Mouse (Mus musculus): ENCODE results near the gene Ahcy. TPM values are rescaled to one million over a fixed set of nuclear protein-coding genes. Genes with fewer than 3 reads are reported as not detected.

Ahcy gene
- polyA plus RNA-seq, 1 experiment, result 127 TPM

DNA sequence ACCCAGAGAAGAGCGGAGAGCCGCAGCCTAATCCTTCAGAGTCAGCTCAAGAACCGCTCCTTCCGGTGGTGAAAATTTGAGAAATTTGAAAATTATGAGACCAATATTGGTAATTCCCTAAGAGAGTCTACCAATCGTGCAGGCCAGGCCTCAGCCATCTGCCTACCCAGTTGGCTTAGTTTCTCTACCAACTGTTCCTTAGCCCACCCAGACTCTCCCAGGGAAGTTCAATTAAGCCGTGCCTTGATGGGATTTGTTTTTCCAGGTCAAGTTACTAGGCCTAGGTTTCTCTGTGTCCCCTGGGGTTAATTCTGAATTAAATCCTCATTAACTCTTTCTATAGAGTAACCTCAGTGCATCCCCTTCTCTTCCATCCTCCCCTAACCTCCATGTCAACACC, 61.3 kb downstream of the Ahcy start:
- Histone ChIP-seq H3ac (ENCODE audit: control insufficient read depth, insufficient read length, low read depth) (no peak overlapping the region), H3K36me3 (ENCODE audit: control insufficient read depth, insufficient read depth) (no peaks in the 10 kb centered on the region), H3K79me3 (ENCODE audit: low read depth) (no peaks in the 10 kb centered on the region), H3K4me3 (ENCODE audit: insufficient read depth, poor library complexity, severe bottlenecking) (no peak overlapping the region), H3K79me2 (ENCODE audit: control insufficient read depth, insufficient read depth) (no peaks in the 10 kb centered on the region), H3K27me3 (ENCODE audit: control insufficient read depth, insufficient read depth, insufficient read length) (no peaks in the 10 kb centered on the region)
- TF ChIP-seq MYOG (IDR thresholded peaks at IDR 0.05; ENCODE audit: control insufficient read depth, extremely low read depth, insufficient read length), result no peak
- TF ChIP-seq FOSL1 (IDR thresholded peaks at IDR 0.05; ENCODE audit: insufficient read depth, low read length, poor library complexity, severe bottlenecking), result no peak
- TF ChIP-seq CEBPB (IDR thresholded peaks at IDR 0.05; ENCODE audit: low read depth), result no peak
- no peak for TF ChIP-seq MYOD1 (IDR thresholded peaks at IDR 0.05; ENCODE audit: control insufficient read depth, insufficient read length, low read depth)
- TF ChIP-seq MAX (IDR thresholded peaks at IDR 0.05), result no peak
- TF ChIP-seq CTCF (IDR thresholded peaks at IDR 0.05; ENCODE audit: control insufficient read depth, insufficient read depth, insufficient read length), result no peak
- TF ChIP-seq USF1 (IDR thresholded peaks at IDR 0.05; ENCODE audit: low read depth), result no peak

DNA sequence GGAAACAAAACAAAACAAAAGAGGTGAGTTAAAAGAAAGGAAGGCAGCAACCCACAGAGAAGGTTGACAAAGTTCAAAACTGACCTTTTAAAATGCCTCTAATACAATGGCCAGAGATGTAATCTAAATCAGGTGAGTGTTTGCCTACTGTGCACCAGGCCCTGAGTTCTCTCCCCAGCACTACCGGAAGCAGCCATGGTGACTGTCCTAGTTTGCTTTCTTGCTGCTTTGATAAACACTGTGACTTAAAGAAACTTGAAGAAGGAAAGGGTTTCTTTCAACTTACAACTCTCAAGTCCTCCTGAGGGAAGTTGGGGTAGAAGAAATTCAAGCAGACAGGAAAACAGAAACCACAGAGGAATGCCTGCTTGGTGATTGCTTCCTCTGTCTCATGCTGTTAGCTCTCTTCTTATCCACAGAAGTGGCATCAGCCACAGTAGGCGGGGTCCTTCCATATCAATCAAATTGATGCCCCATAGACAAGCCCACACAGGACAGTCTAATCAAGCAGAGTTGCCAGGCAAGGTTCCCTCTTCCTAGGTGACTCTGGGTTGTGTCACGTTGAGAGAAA, 63.1 kb downstream of the Ahcy start:
- H3K36me3 ChIP-seq (ENCODE audit: control insufficient read depth, insufficient read depth), result no peaks in the 10 kb centered on the region
- no peak overlapping the region for H3K4me3 ChIP-seq (ENCODE audit: insufficient read depth, poor library complexity, severe bottlenecking)
- H3K27me3 ChIP-seq (ENCODE audit: control insufficient read depth, insufficient read depth, insufficient read length), result no peaks in the 10 kb centered on the region
- TF ChIP-seq USF1 (IDR thresholded peaks at IDR 0.05; ENCODE audit: low read depth) (no peak), CTCF (IDR thresholded peaks at IDR 0.05; ENCODE audit: control insufficient read depth, insufficient read depth, insufficient read length) (no peak), MYOG (IDR thresholded peaks at IDR 0.05; ENCODE audit: control insufficient read depth, extremely low read depth, insufficient read length) (no peak), CEBPB (IDR thresholded peaks at IDR 0.05; ENCODE audit: low read depth) (no peak), FOSL1 (IDR thresholded peaks at IDR 0.05; ENCODE audit: insufficient read depth, low read length, poor library complexity, severe bottlenecking) (no peak), MYOD1 (IDR thresholded peaks at IDR 0.05; ENCODE audit: control insufficient read depth, insufficient read length, low read depth) (no peak), MAX (IDR thresholded peaks at IDR 0.05) (no peak)
- no peak overlapping the region for H3ac ChIP-seq (ENCODE audit: control insufficient read depth, insufficient read length, low read depth)
- H3K79me3 ChIP-seq (ENCODE audit: low read depth), result no peaks in the 10 kb centered on the region
- no peaks in the 10 kb centered on the region for H3K79me2 ChIP-seq (ENCODE audit: control insufficient read depth, insufficient read depth)

Other genes with a start within 250 kb of the Ahcy start
- 91.2 TPM for gene Eif2s2, start 181.6 kb downstream of the Ahcy start, polyA plus RNA-seq (2012; fragmentation: generic; extraction: Trizol)
- gene Gm14226, start 56.2 kb downstream of the Ahcy start, polyA plus RNA-seq (2012; fragmentation: generic; extraction: Trizol), result not detected
- gene Itch, start 59.0 kb upstream of the Ahcy start, polyA plus RNA-seq (2012; fragmentation: generic; extraction: Trizol), result 7.9 TPM
- 350 TPM for gene Dynlrb1, start 162.0 kb upstream of the Ahcy start, polyA plus RNA-seq (2012; fragmentation: generic; extraction: Trizol)
- 63.1 TPM for gene Map1lc3a, start 201.8 kb upstream of the Ahcy start, polyA plus RNA-seq (2012; fragmentation: generic; extraction: Trizol)